Mouse (Mus musculus): ENCODE results near the gene 1700010B08Rik. TPM values are rescaled to one million over a fixed set of nuclear protein-coding genes. Genes with fewer than 3 reads are reported as not detected.

1700010B08Rik gene
- total RNA-seq, 2 experiments from 2014 or later: not detected

GRCm38 (mm10) chr2:173714620-173715218 is 4.5 kb upstream of the 1700010B08Rik start:
- no peak for ATAC-seq (replicated peaks; ENCODE audit: low FRiP score, poor library complexity, severe bottlenecking)

GRCm38 (mm10) chr2:173716966-173717365 is 2.2 kb upstream of the 1700010B08Rik start:
- no peak for ATAC-seq (replicated peaks; ENCODE audit: low FRiP score, poor library complexity, severe bottlenecking)

GRCm38 (mm10) chr2:173722251-173722857 is 3.1 kb downstream of the 1700010B08Rik start:
- ATAC-seq (replicated peaks; ENCODE audit: low FRiP score, poor library complexity, severe bottlenecking): no peak

GRCm38 (mm10) chr2:173724382-173724781 is 5.2 kb downstream of the 1700010B08Rik start:
- no peak for ATAC-seq (replicated peaks; ENCODE audit: low FRiP score, poor library complexity, severe bottlenecking)

- no peak for ATAC-seq (replicated peaks; ENCODE audit: low FRiP score, poor library complexity, severe bottlenecking)
Observed at GRCm38 (mm10) chr2:173724940-173725807, 6.0 kb downstream of the 1700010B08Rik start.

GRCm38 (mm10) chr2:173725819-173726218 is 6.6 kb downstream of the 1700010B08Rik start:
- ATAC-seq (replicated peaks; ENCODE audit: low FRiP score, poor library complexity, severe bottlenecking): no peak

- ATAC-seq (replicated peaks; ENCODE audit: low FRiP score, poor library complexity, severe bottlenecking): no peak
Observed at GRCm38 (mm10) chr2:173730444-173730966, 11.3 kb downstream of the 1700010B08Rik start.

GRCm38 (mm10) chr2:173734426-173734825 is 15.2 kb downstream of the 1700010B08Rik start:
- no peak for ATAC-seq (replicated peaks; ENCODE audit: low FRiP score, poor library complexity, severe bottlenecking)

- ATAC-seq (replicated peaks; ENCODE audit: low FRiP score, poor library complexity, severe bottlenecking): peak; percentile 99
Observed at GRCm38 (mm10) chr2:173737222-173737989, 18.2 kb downstream of the 1700010B08Rik start, which contains the start of gene Vapb. TSS of gene Vapb (plus strand) at chr2:173737511.

- no peak for ATAC-seq (replicated peaks; ENCODE audit: low FRiP score, poor library complexity, severe bottlenecking)
Observed at GRCm38 (mm10) chr2:173738232-173738631, 19.0 kb downstream of the 1700010B08Rik start.

- ATAC-seq (replicated peaks; ENCODE audit: low FRiP score, poor library complexity, severe bottlenecking): no peak
Observed at GRCm38 (mm10) chr2:173739107-173739506, 19.9 kb downstream of the 1700010B08Rik start.

GRCm38 (mm10) chr2:173742090-173742489 is 22.9 kb downstream of the 1700010B08Rik start:
- no peak for ATAC-seq (replicated peaks; ENCODE audit: low FRiP score, poor library complexity, severe bottlenecking)

- no peak for ATAC-seq (replicated peaks; ENCODE audit: low FRiP score, poor library complexity, severe bottlenecking)
Observed at GRCm38 (mm10) chr2:173742744-173743143, 23.5 kb downstream of the 1700010B08Rik start.

GRCm38 (mm10) chr2:173744070-173744815 is 25.0 kb downstream of the 1700010B08Rik start:
- no peak for ATAC-seq (replicated peaks; ENCODE audit: low FRiP score, poor library complexity, severe bottlenecking)

GRCm38 (mm10) chr2:173748961-173749659 is 29.9 kb downstream of the 1700010B08Rik start:
- ATAC-seq (replicated peaks; ENCODE audit: low FRiP score, poor library complexity, severe bottlenecking): no peak

- no peak for ATAC-seq (replicated peaks; ENCODE audit: low FRiP score, poor library complexity, severe bottlenecking)
Observed at GRCm38 (mm10) chr2:173755433-173756144, 36.4 kb downstream of the 1700010B08Rik start.

- ATAC-seq (replicated peaks; ENCODE audit: low FRiP score, poor library complexity, severe bottlenecking): no peak
Observed at GRCm38 (mm10) chr2:173757624-173758155, 38.5 kb downstream of the 1700010B08Rik start.
